Mouse (Mus musculus): Measurements from ENCODE around the gene Atoh1. TPM values are rescaled to one million over a fixed set of nuclear protein-coding genes. Genes with fewer than 3 reads are reported as not detected.

Gene Atoh1
- polyA plus RNA-seq, 1 experiment = 0.07 TPM

- H3K36me3 ChIP-seq (ENCODE audit: control insufficient read depth, insufficient read depth, low read length) = no peaks in the 10 kb centered on the region
- TF ChIP-seq POLR2A (IDR thresholded peaks at IDR 0.05; ENCODE audit: control insufficient read depth, extremely low read depth, insufficient read depth, low read length, poor library complexity) (no peak), CTCF (IDR thresholded peaks at IDR 0.05; ENCODE audit: borderline replicate concordance, control insufficient read depth, extremely low read depth, insufficient read depth, low read length, poor library complexity) (no peak)
Measured at GRCm38 (mm10) chr6:64773430-64773829, 44.5 kb downstream of the Atoh1 start.

More at GRCm38 (mm10) chr6:64773430-64773829, 44.5 kb downstream of the Atoh1 start:
- no peak for DNase-seq
- H3K27ac ChIP-seq (ENCODE audit: control insufficient read depth, insufficient read depth, low read length) = no peak overlapping the region
- no peaks in the 10 kb centered on the region for H3K4me1 ChIP-seq (replicated peaks; ENCODE audit: control insufficient read depth, insufficient read depth, low read length)
- 24% methylated on average over 7 of the region's 7 CpGs for WGBS
- no peaks in the 10 kb centered on the region for H3K27me3 ChIP-seq (ENCODE audit: control insufficient read depth, insufficient read depth, low read length)
- H3K4me3 ChIP-seq (ENCODE audit: control insufficient read depth, insufficient read depth, low read length) = no peak overlapping the region
